Mouse (Mus musculus) kidney, postnatal 36 days (tissue): Measurements from ENCODE around the gene Mrpl19.

ENCODE experiments used
- DNase-seq, 2 experiments: peaks; one replicate each; pipeline ENCODE4 v3.0.0; 2021 to 2022; ENCODE audit warnings: mixed read lengths in 2 of 2

Gene Mrpl19

DNA sequence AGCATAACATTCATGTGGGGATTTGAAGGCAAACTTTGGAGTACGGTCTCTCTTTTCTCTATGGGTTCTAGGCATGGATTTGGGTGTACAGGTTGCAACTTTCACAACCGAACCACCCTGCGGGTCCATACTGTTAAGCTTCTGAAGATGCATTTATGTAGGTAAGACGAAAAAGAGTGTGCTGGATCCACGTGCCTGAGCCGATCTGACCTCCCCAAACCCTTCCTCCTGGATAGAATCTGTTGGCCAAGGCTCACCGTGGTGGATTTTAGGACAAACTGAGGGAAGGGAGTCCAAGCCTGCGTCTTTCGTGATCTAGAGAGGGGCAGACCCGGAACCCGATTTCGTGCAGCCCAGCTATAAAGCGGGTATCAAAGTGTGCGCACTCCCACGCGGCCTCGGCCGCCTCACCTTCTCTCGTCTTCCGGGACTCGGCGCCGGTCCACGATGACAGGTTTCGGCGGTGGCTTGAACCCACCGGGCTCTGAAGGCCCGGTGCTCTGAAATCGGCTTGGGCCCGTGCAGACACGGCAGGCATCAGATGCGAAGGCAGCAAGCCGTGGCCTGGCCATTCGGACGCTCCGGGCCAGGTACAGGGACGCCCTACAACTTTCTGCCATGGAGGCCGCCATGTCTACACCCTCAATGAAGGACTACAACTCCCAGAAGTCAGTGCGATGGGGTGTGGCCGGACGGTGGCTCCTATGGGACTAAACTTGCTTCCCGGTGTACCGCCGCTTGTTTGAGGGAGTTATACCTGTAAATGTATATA lies at the start of gene Mrpl19:
TSS of gene Mrpl19 (minus strand) at position 663 of the 772 bp plus-strand sequence.
- peak; percentile 94 to 95 for DNase-seq

DNA sequence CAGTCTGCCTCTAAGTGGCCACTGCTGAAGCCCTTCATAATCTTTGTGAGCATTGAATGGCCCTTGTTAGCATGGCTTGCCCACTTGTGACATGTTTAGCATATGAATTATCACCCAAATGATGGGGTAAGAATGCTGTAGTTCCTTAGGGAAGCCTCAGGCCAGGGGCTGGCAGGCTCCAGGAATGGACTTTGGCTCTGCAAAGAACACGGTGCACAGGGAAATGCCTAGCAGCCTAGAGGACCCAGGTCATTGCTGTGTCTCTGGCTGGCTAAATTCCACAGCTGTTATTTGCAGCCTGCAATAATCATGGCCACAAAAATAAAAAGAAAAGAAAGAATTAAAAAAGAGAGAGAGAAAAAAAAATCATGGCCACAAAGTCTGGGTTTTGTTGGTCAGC lies 46.6 kb upstream of the Mrpl19 start:
- DNase-seq = peak; percentile 78 to 84

GRCm38 (mm10) chr6:81990049-81990810 lies 24.5 kb upstream of the Mrpl19 start:
- peak in 1 of 2 experiments; percentile 6 for DNase-seq

DNA sequence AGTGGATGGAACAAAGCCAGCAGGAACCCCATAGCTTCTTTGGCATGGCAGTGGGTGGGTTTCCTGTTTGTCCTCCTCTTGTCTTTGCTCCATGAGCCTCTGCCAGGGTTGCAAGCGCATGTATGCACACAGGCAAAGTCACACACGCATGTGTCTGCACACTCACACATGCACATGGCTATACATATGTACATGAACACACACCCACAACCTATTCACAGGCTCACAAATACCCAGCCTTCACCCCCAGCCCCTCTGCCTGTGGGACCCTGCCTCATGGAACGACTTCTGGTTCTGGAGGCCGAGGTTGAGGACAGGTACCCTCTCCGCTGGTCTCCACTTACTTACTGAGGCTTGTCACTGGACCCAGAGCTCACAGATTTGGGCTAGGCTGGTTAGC lies 22.6 kb upstream of the Mrpl19 start:
- no peak for DNase-seq

DNA sequence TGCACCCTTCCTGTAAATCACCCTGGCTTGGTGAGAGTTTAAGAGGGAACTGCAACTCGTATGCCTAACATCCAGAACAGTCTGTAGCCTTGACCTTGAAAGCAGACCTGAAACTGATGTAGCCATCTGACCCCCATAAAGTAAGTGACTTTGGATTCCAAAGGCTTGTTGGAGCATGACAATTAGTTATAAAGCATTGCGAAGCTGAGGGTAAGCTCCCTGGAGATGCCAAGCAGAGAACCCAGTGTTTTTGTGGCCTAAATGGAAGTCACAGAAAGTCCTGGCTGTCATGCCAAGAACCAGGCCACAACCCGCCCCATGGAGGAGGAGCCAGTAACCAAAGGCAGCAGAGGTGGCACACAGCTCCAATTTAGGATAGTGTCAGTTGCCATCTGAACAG lies 21.8 kb upstream of the Mrpl19 start:
- peak; percentile 81 to 92 for DNase-seq

DNA sequence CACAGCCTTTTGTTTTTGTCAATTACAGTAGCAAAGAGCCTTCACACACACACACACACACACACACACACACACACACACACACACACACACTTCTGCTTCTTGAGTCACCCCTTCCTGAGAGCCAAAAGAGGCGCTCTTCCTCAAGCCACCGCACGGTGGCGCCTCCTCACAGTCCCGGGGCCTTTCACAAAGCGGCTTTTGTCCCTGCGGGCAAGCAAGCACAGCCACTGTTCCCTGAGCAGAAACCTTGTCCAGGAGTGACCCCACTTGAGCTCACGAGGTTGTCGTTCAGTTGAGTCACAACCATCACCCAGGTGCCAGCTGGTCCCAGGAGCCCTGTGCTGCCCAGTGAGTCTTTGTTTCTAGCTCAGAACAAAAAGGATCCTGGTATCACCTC lies 21.3 kb upstream of the Mrpl19 start:
- DNase-seq = peak; percentile 88 to 91

GRCm38 (mm10) chr6:81986599-81986998 lies 20.8 kb upstream of the Mrpl19 start:
- DNase-seq = peak; percentile 75 to 85

DNA sequence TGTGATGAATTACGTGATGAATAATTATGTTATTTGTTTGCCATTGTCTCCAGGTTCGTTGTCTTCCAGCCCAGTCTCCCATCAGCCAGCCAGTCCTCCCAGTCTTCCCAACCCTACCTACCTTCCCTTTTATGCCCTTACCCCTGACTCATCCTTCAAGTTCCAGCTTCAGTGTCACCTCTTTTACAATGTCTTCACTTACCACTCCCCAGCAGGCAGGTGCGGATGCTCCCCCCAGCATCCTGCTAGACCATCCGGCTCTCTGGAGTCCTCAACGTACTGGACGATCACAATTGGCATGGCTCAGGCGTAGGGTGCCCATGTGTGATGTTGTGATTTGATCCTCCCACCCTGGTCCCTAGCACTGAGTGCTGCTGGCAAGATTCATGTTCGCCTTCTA lies 20.4 kb upstream of the Mrpl19 start:
- DNase-seq = no peak

DNA sequence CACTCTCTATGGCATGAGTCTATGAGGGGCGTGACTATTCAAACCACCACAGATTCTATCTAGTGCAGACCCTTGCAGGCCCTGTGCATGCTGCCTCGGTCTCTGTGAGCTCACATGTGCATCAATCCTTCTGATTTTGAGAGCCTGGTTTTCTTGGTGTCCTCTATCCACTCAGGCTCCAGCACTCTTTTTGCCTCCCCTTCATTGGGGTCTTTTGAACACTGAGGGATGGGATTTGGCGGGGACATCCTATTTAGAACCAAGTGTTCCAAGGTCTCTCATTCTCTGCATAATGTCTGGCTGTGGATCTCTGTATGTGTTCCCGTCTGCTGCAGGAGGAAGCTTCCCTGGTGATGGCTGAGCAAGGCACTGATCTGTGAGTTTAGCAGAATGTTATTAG lies 13.5 kb upstream of the Mrpl19 start:
- no peak for DNase-seq

DNA sequence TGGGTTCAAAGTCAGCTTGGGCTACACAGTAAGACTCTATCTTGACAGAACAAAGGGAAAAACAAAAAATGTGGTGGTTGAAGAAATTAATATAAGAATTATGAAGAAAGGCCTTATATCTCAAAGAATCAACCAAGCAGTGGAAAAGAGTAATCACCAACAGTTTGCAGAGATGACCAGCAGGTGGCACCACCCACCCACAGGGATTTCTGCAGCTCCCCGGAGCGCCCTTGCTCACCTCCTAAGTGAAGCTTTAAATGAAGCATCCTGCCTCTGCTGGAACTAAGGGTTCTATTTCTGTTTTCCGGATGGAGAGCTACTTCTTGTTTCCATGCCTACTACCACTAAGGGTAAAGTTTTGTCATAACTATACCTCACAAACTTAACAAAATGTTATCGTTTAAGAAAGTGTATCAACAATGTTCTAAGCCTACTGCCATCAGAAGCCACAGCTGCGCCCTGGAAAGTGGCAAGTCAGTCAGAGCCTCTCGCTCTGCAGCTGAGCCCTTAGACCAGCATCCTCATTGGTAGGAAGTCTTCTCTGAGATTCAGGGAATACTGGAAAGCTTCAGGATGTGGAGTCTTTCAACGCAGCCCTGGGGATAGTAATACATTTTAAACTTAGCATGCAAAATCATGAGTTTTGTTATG lies 10.3 kb upstream of the Mrpl19 start:
- peak; percentile 73 to 93 for DNase-seq

DNA sequence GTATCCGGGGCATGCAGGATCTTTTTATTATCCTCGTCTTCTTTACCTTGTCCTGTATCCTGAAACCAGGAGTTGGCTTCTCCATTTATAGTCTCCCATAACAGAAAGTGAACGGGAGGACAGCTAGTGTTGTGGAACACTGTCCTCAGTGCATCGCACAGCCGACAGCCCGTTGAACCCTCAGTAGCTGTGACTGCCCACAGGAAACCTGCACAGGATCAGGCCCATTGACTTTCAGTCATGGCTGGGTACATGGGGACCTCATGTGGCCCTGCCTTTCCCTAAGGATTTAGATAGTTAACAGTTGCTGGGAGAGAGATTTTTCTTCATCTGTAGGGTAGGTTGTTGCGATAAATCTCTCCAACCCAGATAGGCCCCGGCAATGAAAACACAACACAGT lies 6.8 kb upstream of the Mrpl19 start:
- DNase-seq = no peak

- no peak for DNase-seq
Measured at GRCm38 (mm10) chr6:81971196-81971595, 5.4 kb upstream of the Mrpl19 start.

GRCm38 (mm10) chr6:81966068-81966544 lies 348 bp upstream of the Mrpl19 start:
- no peak for DNase-seq

- DNase-seq = peak in 1 of 2 experiments; percentile 13
Measured at GRCm38 (mm10) chr6:81960284-81960683, 5.5 kb downstream of the Mrpl19 start.

- no peak for DNase-seq
Measured at GRCm38 (mm10) chr6:81959866-81960265, 5.9 kb downstream of the Mrpl19 start.

GRCm38 (mm10) chr6:81957992-81958391 lies 7.8 kb downstream of the Mrpl19 start:
- DNase-seq = no peak

- DNase-seq = peak in 1 of 2 experiments; percentile 49
Measured at GRCm38 (mm10) chr6:81956399-81956798, 9.4 kb downstream of the Mrpl19 start.

GRCm38 (mm10) chr6:81955133-81955532 lies 10.6 kb downstream of the Mrpl19 start:
- DNase-seq = no peak

DNA sequence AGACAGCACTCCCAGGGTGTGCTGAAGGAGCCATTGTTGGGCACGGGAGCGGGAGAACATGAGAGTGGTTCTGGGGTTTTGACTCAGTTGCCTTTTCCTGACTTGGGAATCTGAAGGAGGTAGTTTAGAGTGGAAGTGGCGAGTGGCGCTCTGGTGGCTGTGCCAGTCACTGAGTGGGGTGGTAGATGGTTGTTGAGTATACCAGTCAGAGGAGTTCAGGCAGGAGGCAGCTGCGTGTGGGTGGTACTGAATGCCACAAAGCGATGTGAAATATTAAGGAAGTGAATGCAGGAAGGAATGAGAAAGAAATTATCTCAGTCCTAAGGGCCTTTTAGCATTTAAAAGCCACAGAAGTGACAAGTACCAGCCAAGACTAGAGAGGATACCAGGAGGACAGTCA lies 18.9 kb downstream of the Mrpl19 start:
- DNase-seq = no peak

- peak; percentile 18 to 26 for DNase-seq
Measured at GRCm38 (mm10) chr6:81944432-81944831, 21.3 kb downstream of the Mrpl19 start.

- DNase-seq = no peak
Measured at GRCm38 (mm10) chr6:81943281-81943680, 22.5 kb downstream of the Mrpl19 start.

DNA sequence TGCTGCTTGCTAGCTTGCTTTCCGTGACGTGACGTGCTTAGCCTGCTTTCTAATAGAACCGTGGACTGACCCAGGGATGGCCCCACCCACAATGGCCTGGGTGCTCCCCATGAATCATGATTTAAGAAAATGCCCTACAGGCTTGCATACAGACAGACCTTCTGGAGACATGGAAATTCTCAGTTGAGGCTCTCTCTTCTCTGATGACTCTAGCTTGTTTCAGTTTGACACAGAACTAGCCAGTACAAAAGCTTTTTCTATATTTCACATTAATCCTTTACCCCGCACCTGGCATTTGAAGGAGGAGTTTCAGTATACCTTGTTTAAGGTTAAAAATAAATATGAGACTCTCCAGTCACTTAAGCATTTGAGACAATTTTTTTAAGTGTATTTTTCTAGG lies 24.0 kb downstream of the Mrpl19 start:
- no peak for DNase-seq

- peak in 1 of 2 experiments; percentile 29 for DNase-seq
Measured at GRCm38 (mm10) chr6:81933281-81933680, 32.5 kb downstream of the Mrpl19 start.
